Mouse (Mus musculus): Measurements from ENCODE around the gene Cdk11b.
"Not testable (repeated sequence)": the region's sequence is repeated elsewhere in the genome, so short reads cannot be mapped to it uniquely, and the experiment has no call there.

The Cdk11b gene

GRCm38 (mm10) chr4:155605132-155605531 is 19.5 kb upstream of the Cdk11b start:
- no peak for DNase-seq (ENCODE audit: low read depth, low spot score)

GRCm38 (mm10) chr4:155606825-155607224 is 17.8 kb upstream of the Cdk11b start:
- DNase-seq (ENCODE audit: low read depth, low spot score): no peak

GRCm38 (mm10) chr4:155611860-155612259 is 12.8 kb upstream of the Cdk11b start:
- no peak for DNase-seq (ENCODE audit: low read depth, low spot score)

- no peak for DNase-seq (ENCODE audit: low read depth, low spot score)
These were observed 11.4 kb upstream of the Cdk11b start for GRCm38 (mm10) chr4:155613264-155613663.

- DNase-seq (ENCODE audit: low read depth, low spot score): no peak
These were observed 6.3 kb upstream of the Cdk11b start for GRCm38 (mm10) chr4:155618321-155618720.

- DNase-seq (ENCODE audit: low read depth, low spot score): no peak
These were observed 5.6 kb downstream of the Cdk11b start for GRCm38 (mm10) chr4:155630267-155630666.

- DNase-seq (ENCODE audit: low read depth, low spot score): no peak
These were observed 11.3 kb downstream of the Cdk11b start for GRCm38 (mm10) chr4:155635766-155636499.

GRCm38 (mm10) chr4:155643531-155643930 is 18.9 kb downstream of the Cdk11b start:
- no peak for DNase-seq (ENCODE audit: low read depth, low spot score)

- not testable (repeated sequence) for DNase-seq (ENCODE audit: low read depth, low spot score)
These were observed 20.7 kb downstream of the Cdk11b start, which contains the start of gene Gm10563 for GRCm38 (mm10) chr4:155645308-155645707. Gene Gm10563, minus strand, starts transcription at chr4:155645408.

GRCm38 (mm10) chr4:155645721-155646120 is 21.1 kb downstream of the Cdk11b start:
- no peak for DNase-seq (ENCODE audit: low read depth, low spot score)

GRCm38 (mm10) chr4:155649355-155649754 is 24.7 kb downstream of the Cdk11b start:
- no peak for DNase-seq (ENCODE audit: low read depth, low spot score)

GRCm38 (mm10) chr4:155651553-155652269 is 27.1 kb downstream of the Cdk11b start:
- DNase-seq (ENCODE audit: low read depth, low spot score): peak; percentile 50

GRCm38 (mm10) chr4:155652283-155653085 is 27.8 kb downstream of the Cdk11b start:
- no peak for DNase-seq (ENCODE audit: low read depth, low spot score)

- peak; percentile 53 for DNase-seq (ENCODE audit: low read depth, low spot score)
These were observed 28.4 kb downstream of the Cdk11b start, which contains the start of gene Mmp23 for GRCm38 (mm10) chr4:155653086-155653450. Gene Mmp23, minus strand, starts transcription at chr4:155653384.

GRCm38 (mm10) chr4:155653451-155654182 is 29.0 kb downstream of the Cdk11b start:
- peak; percentile 54 for DNase-seq (ENCODE audit: low read depth, low spot score)

- no peak for DNase-seq (ENCODE audit: low read depth, low spot score)
These were observed 29.5 kb downstream of the Cdk11b start for GRCm38 (mm10) chr4:155654183-155654455.

- DNase-seq (ENCODE audit: low read depth, low spot score): peak; percentile 74
These were observed 30.0 kb downstream of the Cdk11b start for GRCm38 (mm10) chr4:155654456-155655298.

GRCm38 (mm10) chr4:155656214-155656751 is 31.6 kb downstream of the Cdk11b start:
- DNase-seq (ENCODE audit: low read depth, low spot score): no peak

- no peak for DNase-seq (ENCODE audit: low read depth, low spot score)
These were observed 34.3 kb downstream of the Cdk11b start for GRCm38 (mm10) chr4:155658961-155659360.

GRCm38 (mm10) chr4:155660641-155661040 is 36.0 kb downstream of the Cdk11b start:
- no peak for DNase-seq (ENCODE audit: low read depth, low spot score)
